Mouse (Mus musculus) E14TG2a.4 (cell line): ENCODE results near the gene Slit2.

Experiments used
- CTCF ChIP-seq: conservative IDR thresholded peaks from 2 replicates; pipeline ENCODE4 v1.5.1; 2014; ENCODE audit warnings: low read length
- NANOG ChIP-seq: IDR thresholded peaks from 2 replicates; pipeline ENCODE4 v1.6.1; 2014; ENCODE audit warnings: borderline replicate concordance, low read length, mixed read lengths
- POU5F1 ChIP-seq: IDR thresholded peaks from 2 replicates; pipeline ENCODE4 v1.6.1; 2014; ENCODE audit warnings: low read length, borderline replicate concordance

DNA sequence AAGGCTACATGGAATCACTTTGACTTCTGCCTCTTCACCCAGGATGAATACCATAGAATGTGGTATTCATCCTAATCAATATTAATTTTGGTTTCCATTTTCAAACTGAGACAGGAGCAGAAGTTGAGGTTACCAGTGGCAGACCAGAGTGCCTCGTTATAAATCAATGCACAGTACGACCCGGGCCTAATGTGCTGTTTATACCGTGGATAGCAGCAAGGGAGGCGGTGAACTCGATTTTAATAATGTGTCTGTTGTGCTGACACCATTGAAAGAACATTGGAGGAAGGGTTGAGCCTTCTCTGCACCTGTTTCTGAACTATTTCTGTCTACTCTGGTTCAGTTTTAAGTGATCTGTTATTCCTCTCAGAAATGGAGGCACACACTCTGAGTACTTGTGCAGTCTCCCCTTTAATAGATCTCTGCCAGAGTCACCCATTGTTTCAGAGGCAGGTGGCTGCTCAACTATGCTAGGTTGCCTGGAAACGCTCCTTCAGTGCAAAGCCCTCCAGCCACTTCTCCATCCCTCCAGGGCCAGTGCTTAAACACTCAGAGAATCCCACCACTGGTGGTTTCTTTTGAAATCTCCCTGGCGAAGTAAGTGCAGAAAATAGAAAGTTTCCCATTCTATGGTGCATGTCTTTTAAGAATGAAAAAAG is 98.4 kb downstream of the Slit2 start:
- TF ChIP-seq POU5F1: no peak
- TF ChIP-seq CTCF: no peak
- TF ChIP-seq NANOG: no peak
